Mouse (Mus musculus) olfactory bulb, adult 2 months (tissue): ENCODE measurements around the gene Zbtb33. TPM values are rescaled to one million over a fixed set of nuclear protein-coding genes. Genes with fewer than 3 reads are reported as not detected.
"Not testable (repeated sequence)": the region's sequence is repeated elsewhere in the genome, so short reads cannot be mapped to it uniquely, and the experiment has no call there.

Source experiments
- H3K27ac ChIP-seq: fragments of 200-500 bp; 2 replicates; pipeline ENCODE4 v1.5.1; 2012; ENCODE audit warnings: low read depth, low read length; ENCODE audit not compliant: insufficient read depth
- H3K4me1 ChIP-seq: fragments of 200-500 bp; 2 replicates; pipeline ENCODE4 v1.6.1; 2012; ENCODE audit warnings: low read length; ENCODE audit not compliant: control insufficient read depth, insufficient read depth
- H3K4me3 ChIP-seq: fragments of 200-500 bp; 2 replicates; pipeline ENCODE4 v1.5.1; 2012; ENCODE audit warnings: mild to moderate bottlenecking, low read depth, low read length, moderate library complexity; ENCODE audit not compliant: insufficient read depth
- CTCF ChIP-seq: fragments of 200-500 bp; IDR thresholded peaks from 2 replicates; pipeline ENCODE4 v1.5.1; 2012; ENCODE audit warnings: low read depth, mild to moderate bottlenecking, low read length, moderate library complexity; ENCODE audit not compliant: insufficient read depth
- POLR2A ChIP-seq: fragments of 200-500 bp; IDR thresholded peaks from 2 replicates; pipeline ENCODE4 v1.6.1; 2012; ENCODE audit warnings: mild to moderate bottlenecking, low read depth, low read length, moderate library complexity; ENCODE audit not compliant: insufficient read depth
- WGBS: fragments of 180-500 bp; shearing (Covaris S2); methylation state at CpG from one replicate; pipeline ENCODE4 v1.1.7; 2018; 5-methylcytosine and 5-hydroxymethylcytosine counted together
- polyA plus RNA-seq: library from polyadenylated mRNA; stranded (reverse); fragments of >200 nt; gene quantifications from 2 replicates; pipeline ENCODE4 v1.2.4, GENCODE M21; 2012; ENCODE audit warnings: low replicate concordance; ENCODE audit not compliant: missing spikeins, insufficient read depth, insufficient read length

Zbtb33 gene
- not detected in 2 replicates for polyA plus RNA-seq

DNA sequence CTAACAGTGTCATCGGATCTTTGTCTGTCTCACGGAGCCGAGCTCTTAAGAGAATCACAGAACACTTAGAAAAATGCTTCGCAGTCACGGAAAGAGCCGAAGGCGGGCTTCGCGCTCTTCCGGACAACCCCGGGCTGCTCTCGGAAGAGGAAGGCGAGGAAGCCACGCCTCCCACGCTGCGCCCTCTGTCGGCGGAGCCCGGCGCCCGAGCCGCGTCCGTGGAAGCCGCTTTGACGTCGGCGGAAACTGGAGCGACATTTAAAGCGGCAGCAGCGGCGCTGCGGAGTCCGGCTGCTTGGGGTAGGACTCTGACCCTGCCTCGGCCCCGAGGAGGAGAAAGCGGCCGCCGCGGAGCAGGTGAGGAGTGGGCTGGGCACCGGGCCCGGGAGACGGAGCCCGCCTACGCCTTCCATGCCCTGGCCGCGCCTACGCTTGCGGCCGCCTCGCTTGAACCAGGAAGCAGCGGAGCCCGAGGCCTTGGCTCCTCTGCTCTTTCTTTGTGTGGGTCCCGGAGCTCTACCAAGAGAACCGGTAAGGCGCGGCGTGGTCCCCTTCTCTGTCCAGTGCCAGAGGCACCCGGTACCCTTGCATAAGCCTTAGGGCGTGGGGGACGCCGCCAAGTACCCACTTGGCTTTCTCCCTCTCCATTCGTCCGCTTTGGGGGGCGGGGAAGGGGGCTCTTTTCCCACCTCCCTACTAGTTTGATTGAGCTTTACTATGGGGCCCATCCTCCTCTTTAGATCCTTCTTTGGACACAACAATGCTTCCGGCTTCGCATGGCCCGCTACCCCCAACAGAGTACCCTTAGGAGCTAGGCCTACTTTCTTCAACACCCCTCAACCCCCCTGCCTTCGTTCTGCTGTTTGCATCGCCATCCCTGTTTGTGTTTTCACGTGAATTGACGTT is at the start of gene Zbtb33:
Gene Zbtb33, plus strand, starts transcription at position 242 of the 906 bp plus-strand sequence.
- 19% methylated on average over 71 of the region's 72 CpGs for WGBS
- peak within 1 kb of the TSS; percentile 84 for H3K4me3 ChIP-seq
- peak within 1 kb of the TSS; percentile 70; the same call in 1 of the 2 replicates for H3K27ac ChIP-seq
- no peaks in the 10 kb centered on the region for H3K4me1 ChIP-seq
- TF ChIP-seq POLR2A (peak; percentile 37; the same call in 1 of the 2 replicates), CTCF (peak; percentile 60)

DNA sequence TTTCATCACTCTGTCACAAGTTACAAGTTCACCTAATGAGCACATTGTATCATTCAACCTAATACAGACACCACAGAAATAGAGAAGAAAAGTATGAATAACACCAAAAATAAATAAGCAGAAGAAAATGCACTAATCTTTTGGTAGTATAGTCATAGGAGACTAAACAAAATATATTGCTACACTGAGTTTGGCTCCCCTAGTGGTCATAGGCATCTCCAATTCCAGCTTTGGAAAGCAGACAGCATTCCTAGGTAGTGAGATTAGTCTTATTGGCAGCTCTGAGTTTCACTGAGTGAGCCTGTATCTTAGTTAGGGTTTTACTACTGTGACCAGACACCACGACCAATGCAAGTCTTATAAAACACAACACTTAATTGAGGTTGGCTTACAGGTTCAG is 30.5 kb upstream of the Zbtb33 start:
- Histone ChIP-seq H3K4me1 (no peaks in the 10 kb centered on the region), H3K27ac (no peak overlapping the region), H3K4me3 (no peak overlapping the region)
- WGBS: 65% methylated on average over 1 of the region's 1 CpGs
- TF ChIP-seq POLR2A (no peak), CTCF (no peak)

DNA sequence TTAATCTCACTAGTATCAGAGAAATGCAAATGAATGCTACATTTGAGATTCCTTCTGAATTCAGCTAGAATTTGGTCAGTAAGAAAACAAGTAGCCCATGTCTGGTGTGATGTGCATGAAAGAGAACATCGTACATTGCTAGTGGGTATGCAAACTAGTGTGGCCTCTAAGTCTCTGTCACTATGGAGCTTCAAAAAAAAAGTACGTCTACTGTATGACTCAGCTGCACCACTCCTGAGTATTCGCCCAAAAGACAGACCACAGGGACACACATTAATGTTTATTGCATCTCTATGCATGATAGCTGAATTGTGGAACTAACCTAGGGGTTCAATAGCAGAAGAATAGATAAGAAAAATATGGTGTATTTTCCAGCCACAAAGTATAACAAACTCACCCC is 24.3 kb upstream of the Zbtb33 start:
- WGBS: 84% methylated on average over 3 of the region's 3 CpGs
- Histone ChIP-seq H3K27ac (no peak overlapping the region), H3K4me1 (no peaks in the 10 kb centered on the region), H3K4me3 (no peak overlapping the region)
- TF ChIP-seq POLR2A (no peak), CTCF (no peak)

DNA sequence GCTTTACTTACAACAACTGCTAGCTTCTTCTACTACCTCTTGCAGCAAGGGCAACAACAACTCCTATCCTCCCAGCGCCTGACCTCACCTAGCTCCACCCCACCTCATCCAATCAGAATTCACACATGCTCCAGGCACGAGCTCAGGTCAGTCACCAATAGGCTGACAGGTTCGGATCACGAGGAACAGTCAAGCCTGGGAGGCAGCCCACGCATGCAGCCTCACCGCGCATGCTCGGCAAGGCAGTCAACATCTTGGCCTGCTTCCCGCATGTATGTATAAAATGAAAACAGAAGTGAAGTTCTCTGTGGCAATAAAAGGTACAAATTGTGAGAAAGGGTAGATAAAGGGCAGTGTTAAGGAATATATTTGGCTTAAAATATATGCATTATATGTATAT is 23.5 kb upstream of the Zbtb33 start:
- 81% methylated on average over 9 of the region's 9 CpGs for WGBS
- no peak overlapping the region for H3K27ac ChIP-seq
- H3K4me1 ChIP-seq: no peaks in the 10 kb centered on the region
- no peak for TF ChIP-seq CTCF
- TF ChIP-seq POLR2A: no peak
- no peak overlapping the region for H3K4me3 ChIP-seq

DNA sequence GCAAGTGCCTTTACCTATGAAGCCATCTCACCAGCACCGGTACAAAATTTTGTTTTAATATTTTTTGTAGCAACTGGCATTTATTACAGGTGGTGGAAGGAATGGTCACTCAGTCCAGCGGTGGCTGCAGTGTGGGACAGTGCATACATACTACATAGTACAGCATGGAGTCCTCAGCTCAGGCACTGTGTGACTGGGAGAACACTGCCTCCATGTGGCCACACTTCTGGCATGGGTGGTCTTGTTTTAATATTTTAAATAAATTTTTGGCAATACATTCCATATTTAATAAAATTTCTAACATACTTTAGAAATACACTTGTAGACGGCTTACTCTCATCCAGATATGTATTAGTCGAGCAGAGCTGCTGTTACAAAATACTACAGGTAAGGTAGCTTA is 23.0 kb upstream of the Zbtb33 start:
- Histone ChIP-seq H3K27ac (no peak overlapping the region), H3K4me3 (no peak overlapping the region), H3K4me1 (no peaks in the 10 kb centered on the region)
- 91% methylated on average over 4 of the region's 4 CpGs for WGBS
- TF ChIP-seq CTCF: no peak
- TF ChIP-seq POLR2A: no peak

DNA sequence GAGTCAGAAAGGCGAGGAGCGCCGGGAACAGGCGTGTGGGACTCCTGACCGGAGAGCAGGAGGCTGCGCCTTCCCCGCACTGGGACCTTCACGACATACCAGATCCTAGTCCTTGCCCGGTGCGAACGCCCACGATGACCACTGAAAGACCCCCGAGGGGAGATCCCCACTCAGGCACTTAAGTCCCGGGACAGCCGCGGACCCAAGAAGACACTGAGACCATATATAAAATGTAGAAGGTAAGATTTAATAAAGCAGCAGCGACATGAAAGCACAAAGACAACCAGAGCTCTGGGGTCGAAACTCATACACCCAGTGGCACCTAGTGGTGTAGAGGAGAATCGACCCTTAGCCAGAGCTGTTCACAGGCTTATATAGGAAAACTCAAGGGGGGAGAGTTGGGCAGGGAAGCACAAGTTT is 9.7 kb upstream of the Zbtb33 start:
- H3K4me1 ChIP-seq, H3K27ac ChIP-seq: not testable (repeated sequence)
- 29% methylated on average over 19 of the region's 19 CpGs for WGBS
- H3K4me3 ChIP-seq: peak overlapping the region; percentile 35

DNA sequence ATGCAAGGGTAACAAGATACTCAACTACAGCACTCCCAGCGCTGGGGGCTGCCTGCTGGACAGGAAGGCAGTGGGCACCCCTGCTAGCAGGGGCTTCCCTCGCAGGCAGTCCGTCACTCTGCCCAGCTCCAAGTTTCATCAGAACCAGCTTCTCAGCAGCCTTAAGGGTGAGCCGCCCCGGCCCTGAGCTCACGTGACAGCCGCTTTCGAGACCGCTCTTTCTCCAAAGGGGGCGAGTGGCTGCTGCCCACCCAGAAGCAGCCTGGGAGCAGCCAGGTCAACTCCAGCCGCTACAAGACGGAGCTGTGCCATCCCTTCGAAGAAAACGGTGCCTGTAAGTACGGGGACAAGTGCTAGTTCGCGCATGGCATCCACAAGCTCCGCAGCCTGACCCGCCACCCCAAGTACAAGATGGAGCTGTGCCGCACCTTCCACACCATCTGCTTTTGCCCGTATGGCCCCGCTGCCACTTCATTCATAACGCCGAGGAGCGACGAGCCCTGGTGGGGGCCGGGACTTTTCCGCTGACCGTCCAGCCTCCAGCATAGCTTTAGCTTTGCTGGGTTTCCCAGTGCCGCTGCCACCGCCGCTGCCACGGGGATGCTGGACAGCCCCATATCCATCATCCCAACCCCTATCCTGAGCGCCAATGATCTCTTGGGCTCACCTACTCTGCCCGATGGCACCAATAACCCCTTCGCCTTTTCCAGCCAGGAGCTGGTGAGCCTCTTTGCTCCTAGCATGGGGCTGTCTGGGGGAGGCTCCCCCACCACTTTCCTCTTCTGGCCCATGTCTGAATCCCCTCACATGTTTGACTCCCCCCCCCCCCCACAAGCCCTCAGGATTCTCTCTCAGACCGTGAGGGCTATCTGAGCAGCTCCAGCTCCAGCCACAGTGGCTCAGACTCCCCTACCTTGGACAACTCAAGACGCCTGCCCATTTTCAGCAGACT is 8.7 kb upstream of the Zbtb33 start:
- TF ChIP-seq POLR2A: no peak
- TF ChIP-seq CTCF: no peak
- H3K4me1 ChIP-seq: peaks cover 6% of the 10 kb centered on the region; the same call in 1 of the 2 replicates
- WGBS: 22% methylated on average over 38 of the region's 38 CpGs
- peak overlapping the region; percentile 55 for H3K4me3 ChIP-seq
- H3K27ac ChIP-seq: no peak overlapping the region

DNA sequence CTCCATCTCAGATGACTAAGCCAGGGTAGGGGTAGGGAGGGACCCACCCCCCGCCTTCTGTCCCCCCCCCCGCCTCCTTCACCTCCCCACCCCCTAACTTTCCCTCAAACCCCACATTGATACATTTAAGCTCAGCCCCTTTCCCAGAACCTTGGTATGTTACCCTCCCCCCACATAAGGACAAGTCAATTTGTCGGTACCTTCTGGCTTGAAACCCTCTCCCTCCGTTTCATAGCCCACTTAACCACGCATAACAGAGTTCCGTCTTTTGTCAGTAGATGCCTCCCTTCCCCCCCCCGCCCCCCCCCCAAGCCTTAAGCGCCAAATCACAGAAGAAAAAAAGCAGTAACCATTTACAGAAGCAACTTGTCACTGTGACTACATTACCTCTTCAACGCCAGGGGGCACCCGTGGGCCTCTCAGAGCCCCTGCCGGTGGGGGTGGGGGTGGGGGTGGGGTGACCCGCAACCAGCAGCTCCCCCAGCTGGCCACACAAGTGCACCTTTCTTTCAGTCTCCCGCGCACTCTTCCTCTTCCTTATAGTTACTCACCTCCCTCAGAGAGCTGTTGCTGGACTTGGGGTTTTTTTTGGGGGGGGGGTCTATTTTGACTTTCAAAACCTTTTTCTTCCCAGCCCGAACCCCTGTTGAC is 7.9 kb upstream of the Zbtb33 start:
- TF ChIP-seq CTCF (no peak), POLR2A (no peak)
- WGBS: 18% methylated on average over 13 of the region's 15 CpGs
- Histone ChIP-seq H3K4me1 (peaks cover 6% of the 10 kb centered on the region; the same call in 1 of the 2 replicates), H3K4me3 (no peak overlapping the region), H3K27ac (no peak overlapping the region)
